Mouse (Mus musculus): Measurements from ENCODE around the gene Dst.

Dst gene

DNA sequence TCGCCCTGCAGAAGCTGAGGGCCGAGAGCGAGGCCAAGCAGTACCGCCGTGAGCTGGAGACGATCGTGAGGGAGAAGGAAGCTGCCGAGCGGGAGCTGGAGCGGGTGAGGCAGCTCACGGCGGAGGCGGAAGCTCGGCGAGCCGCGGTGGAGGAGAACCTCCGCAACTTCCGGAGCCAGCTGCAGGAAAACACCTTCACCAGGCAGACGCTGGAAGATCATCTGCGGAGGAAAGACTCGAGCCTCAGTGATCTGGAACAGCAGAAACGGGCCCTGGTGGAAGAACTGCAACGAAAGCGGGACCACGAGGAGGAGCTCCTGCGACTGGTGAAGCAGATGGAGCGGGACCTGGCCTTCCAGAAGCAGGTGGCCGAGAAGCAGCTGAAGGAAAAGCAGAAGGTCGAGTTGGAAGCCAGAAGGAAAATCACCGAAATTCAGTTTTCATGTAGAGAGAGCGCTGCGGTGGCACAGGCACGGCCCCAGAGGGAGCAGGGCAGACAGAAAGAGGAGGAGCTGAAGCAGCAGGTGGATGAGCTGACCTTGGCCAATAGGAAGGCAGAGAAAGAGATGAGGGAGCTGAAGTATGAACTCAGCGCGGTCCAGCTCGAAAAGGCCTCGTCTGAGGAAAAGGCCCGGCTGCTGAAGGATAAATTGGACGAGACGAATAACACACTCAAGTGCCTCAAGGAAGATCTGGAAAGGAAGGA, 270.1 kb downstream of the Dst start:
- no peak for DNase-seq (ENCODE audit: low spot score in 2 of 2)

GRCm38 (mm10) chr1:34179756-34180155, 271.7 kb downstream of the Dst start:
- no peak for DNase-seq (ENCODE audit: low spot score in 2 of 2)

- DNase-seq (ENCODE audit: low spot score in 2 of 2): no peak
These were observed 274.6 kb downstream of the Dst start for GRCm38 (mm10) chr1:34182406-34183249.

DNA sequence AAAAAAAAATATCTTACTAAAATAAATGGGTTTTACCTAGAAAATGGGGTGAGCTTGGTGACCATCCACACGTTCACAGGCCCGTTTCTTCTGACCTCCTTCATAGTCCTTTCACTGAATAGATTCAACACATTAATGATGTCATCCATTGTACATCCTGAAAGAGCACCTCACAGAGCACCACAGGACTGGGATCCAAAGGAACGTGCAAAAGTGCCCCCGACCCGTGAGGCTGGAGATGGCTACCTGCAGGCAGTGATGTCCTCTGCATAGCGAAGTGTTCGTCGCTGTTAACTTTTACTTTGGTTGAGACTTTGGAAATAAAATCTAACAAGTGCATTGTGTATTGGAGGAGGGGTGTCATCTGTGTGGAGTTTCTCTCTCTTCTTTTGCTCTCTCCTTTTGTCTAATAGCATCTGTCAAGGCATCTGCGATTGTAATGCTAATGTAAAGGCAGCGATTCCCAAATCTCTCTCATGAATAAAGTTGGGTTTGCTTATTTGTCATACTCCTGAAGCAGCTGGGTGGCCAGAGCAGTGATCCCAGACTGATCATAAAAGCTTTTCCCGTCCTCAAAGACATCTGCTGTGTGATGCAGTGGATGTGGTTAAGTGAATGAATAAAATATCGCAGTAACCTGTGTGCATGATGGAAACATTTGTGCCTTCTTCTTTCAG, 275.4 kb downstream of the Dst start:
- DNase-seq (ENCODE audit: low spot score in 2 of 2): no peak

DNA sequence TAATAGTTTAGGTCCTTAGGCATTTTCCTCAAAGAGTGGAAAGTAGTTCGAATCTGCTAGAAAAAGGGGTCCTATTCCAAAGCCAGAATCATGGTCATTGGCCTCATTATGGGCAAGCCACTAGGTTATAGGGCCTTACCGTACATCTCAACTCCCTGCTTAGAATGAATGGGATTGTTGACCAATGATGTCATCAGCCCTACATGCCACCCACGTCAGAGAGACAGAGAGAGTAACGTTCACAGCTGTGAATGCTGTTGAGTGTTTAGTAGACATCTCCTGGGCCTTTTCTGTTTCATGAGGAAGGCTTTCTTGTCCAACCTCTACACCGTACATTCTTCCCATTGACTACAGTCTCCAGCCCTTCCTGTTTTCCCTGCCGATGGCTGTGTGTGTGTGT, 276.2 kb downstream of the Dst start:
- DNase-seq (ENCODE audit: low spot score in 2 of 2): no peak

DNA sequence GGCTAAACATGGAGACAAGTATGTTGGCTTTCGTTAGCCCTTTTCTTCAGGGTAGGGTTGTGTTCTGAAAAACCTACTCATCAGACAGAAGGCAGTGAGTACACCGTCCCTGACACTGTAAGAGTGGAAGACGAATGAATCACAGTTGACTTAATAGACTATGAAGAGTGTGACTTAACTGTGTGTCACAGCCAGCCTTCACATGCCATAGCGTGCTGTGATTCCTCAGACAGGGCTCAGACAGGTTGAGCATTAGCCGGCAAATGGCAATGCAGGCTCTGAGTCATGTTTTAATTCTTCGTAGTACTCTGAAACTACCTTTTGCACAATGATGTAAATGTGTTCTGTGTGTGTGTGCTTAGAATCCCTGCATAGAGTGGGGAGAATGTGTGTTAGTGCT, 278.0 kb downstream of the Dst start:
- DNase-seq (ENCODE audit: low spot score in 2 of 2): no peak

DNA sequence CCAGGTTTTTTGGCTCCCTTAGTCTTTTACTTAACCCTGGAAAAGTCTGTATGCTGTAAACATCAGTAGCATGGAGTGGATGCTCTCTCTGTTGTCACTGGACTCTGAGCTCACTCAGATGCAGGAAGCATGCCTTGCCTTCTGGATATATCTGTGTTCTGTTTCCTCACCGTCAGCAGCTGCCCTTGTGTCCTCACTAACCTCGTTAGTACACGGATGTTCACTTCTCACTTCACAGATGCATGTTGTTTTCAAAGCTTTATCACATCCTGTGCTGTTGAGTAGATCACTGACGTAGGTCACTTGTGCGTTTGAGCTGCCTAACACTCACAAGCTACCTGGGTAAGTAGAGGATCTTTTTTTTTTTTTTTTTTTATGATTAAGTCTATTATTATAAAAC, 279.5 kb downstream of the Dst start:
- DNase-seq (ENCODE audit: low spot score in 2 of 2): no peak

DNA sequence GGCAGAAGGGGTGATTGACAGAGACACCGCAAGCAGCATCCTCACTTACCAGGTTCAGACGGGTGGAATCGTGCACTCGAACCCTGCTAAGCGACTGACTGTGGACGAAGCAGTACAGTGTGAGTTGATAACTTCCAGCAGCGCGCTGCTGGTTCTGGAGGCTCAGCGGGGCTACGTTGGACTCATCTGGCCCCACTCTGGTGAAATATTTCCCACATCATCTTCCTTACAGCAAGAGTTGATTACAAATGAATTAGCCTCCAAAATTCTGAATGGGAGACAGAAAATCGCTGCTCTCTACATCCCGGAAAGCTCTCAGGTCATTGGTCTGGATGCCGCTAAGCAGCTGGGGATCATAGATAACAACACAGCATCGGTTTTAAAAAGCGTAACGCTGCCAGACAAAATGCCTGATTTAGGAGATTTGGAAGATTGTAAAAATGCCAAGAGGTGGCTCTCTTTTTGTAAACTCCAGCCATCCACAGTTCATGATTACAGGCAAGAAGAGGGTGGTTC, 280.8 kb downstream of the Dst start:
- DNase-seq (ENCODE audit: low spot score in 2 of 2): no peak

DNA sequence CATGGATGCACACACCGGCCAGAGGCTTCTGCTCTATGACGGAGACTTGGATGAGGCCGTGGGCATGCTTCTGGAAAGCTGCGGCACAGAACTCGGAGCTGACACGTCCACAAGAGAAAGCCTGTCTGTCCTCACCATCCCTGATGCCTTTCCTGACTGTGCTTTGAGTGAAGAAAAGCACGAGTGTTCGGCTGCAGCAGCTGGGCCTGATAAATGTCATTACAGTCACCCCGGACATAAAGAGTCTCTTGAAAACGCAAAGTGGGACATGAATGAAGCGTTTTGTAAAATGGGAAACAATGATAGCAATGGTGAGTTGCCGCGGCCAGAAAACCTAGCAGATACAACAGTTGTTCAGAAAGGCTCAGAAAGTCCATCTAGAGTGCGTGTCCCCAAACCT, 281.3 kb downstream of the Dst start:
- DNase-seq (ENCODE audit: low spot score in 2 of 2): no peak

- no peak for DNase-seq (ENCODE audit: low spot score in 2 of 2)
These were observed 281.9 kb downstream of the Dst start for GRCm38 (mm10) chr1:34189970-34190369.

DNA sequence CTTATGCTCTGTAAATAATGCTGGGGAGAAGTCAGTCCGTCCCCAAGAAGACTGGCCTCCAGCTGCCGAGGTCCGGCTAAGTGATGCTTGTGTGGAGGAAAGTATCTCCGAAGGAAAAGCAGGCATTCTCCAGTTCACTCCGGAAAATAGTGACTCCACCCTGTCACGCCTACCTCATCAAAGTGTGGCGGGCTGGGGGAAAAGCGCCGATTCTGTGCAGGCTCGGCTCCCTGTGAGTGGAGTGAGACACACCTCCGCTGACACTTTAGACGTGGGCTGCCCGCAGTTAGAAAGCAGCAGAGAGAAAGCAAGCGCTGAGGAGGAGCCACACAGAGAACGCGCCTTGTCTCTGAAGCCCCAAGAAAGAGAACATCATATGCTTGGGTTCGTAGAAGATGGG, 284.1 kb downstream of the Dst start:
- no peak for DNase-seq (ENCODE audit: low spot score in 2 of 2)

DNA sequence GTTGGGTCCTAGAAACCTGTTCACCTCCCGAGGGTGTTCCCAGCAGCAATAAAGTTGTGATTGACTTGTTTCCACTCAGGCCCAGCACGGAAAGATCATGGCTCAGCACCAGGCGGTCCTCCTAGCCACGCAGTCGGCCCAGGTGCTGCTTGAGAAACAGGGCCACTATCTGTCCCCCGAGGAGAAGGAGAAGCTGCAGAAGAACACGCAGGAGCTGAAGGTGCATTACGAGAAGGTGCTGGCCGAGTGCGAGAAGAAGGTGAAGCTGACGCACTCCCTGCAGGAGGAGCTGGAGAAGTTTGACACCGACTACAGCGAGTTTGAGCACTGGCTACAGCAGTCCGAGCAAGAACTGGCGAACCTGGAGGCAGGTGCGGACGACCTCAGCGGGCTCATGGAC, 292.8 kb downstream of the Dst start:
- DNase-seq (ENCODE audit: low spot score in 2 of 2): no peak

GRCm38 (mm10) chr1:34201483-34201882, 293.5 kb downstream of the Dst start:
- no peak for DNase-seq (ENCODE audit: low spot score in 2 of 2)

DNA sequence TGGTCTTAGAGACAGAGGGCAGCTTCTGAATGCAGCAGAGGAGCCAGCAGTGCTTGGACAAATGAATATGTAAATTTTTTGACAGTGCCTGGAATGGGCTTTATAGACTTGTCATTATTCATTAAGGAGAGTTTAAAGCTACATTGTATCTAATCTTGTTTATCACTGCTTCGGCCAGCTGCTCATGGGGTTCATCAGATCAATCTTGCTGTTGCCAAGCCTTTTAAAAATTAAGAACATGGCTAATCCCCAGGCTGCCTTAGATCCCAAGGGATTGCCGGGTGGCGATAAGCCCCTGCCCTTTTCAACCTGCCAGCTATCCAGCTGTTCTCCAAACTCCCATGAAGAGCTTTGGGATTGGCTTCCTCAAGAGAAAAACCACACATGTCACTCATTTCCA, 303.7 kb downstream of the Dst start:
- no peak for DNase-seq (ENCODE audit: low spot score in 2 of 2)

GRCm38 (mm10) chr1:34216456-34216855, 308.4 kb downstream of the Dst start:
- no peak for DNase-seq (ENCODE audit: low spot score in 2 of 2)

DNA sequence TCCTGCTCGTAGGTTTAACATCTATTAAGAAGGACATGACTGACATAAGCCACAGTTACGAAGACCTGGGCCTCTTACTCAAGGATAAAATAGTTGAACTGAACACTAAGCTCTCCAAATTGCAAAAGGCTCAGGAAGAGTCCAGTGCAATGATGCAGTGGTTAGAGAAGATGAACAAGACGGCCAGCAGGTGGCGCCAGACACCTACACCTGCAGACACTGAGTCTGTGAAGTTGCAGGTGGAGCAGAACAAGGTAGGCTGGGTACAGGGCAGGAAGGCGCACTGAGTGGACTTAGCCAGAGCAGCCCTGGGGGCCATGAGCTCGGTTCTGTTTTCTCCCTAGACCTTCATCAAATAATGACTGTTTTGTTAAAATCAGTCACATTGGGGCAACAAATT, 310.3 kb downstream of the Dst start:
- DNase-seq (ENCODE audit: low spot score in 2 of 2): peak; percentile 43 to 75

GRCm38 (mm10) chr1:34218801-34219200, 310.8 kb downstream of the Dst start:
- DNase-seq (ENCODE audit: low spot score in 2 of 2): no peak

- no peak for DNase-seq (ENCODE audit: low spot score in 2 of 2)
These were observed 312.1 kb downstream of the Dst start for GRCm38 (mm10) chr1:34220094-34220601.

GRCm38 (mm10) chr1:34223866-34224265, 315.8 kb downstream of the Dst start:
- no peak for DNase-seq (ENCODE audit: low spot score in 2 of 2)

- DNase-seq (ENCODE audit: low spot score in 2 of 2): peak in 1 of 2 experiments; percentile 33
These were observed 319.7 kb downstream of the Dst start for GRCm38 (mm10) chr1:34227676-34228075.

DNA sequence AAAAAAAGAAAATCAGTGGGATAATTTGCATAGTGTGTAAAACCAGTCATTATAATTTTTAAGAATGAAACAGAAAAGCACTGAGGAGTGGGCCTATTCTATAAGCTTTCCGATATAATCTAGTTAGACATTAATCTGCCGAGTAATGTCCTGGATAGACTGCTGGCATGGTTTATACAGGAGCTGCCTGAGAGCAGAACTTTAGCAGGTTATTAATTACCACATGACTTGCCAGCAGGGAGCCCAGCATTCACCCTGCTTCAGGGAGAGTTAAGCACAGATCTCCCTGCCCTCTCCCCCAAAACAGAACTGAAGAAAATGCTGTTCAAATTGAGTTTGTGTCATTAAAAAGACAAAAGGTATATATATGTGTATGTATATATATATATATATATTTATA, 323.0 kb downstream of the Dst start:
- DNase-seq (ENCODE audit: low spot score in 2 of 2): no peak

DNA sequence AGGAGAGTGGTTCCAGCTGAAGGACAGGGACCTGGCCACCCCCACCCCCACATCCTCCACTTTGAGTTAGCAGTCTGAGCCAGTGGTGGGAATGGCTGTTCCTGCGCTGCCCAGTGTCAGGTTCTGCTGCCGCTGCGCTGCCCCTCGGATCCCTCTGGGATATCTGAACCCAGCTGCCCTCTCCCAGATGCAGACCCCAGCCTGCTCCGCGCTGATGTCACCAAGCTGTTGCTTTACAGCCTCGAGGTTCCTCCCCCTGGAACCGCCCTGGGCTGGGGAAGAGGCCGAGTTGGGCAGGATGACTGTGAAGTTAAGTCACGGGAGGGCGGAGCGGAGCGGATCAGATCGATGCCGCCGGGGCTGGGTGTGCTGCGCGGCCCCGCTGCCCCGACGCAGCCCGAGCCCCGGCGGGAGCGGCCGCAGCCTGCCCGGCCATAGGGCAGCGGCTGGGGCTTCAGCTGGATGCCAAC, 328.3 kb downstream of the Dst start:
- DNase-seq (ENCODE audit: low spot score in 2 of 2): peak; percentile 64 to 80

Measured in urinary bladder, postnatal 4 days (tissue).